Mouse (Mus musculus) kidney, adult 2 months (tissue): Measurements from ENCODE around the gene Klhdc7a. TPM values are rescaled to one million over a fixed set of nuclear protein-coding genes. Genes with fewer than 3 reads are reported as not detected.

Experiments
- DNase-seq: peaks from one replicate; pipeline ENCODE4 v3.0.0; 2021
- H3K27ac ChIP-seq: fragments of 200-500 bp; 2 replicates; pipeline ENCODE4 v1.5.1; 2012; ENCODE audit warnings: low read depth, low read length, control low read depth, inconsistent platforms; ENCODE audit not compliant: insufficient read depth
- H3K27me3 ChIP-seq: fragments of 200-500 bp; replicated peaks from 2 replicates; pipeline ENCODE4 v1.6.1; 2012; ENCODE audit warnings: mild to moderate bottlenecking, moderate library complexity, low read length, inconsistent platforms; ENCODE audit not compliant: control insufficient read depth, insufficient read depth
- H3K36me3 ChIP-seq: fragments of 200-500 bp; 2 replicates; pipeline ENCODE4 v1.6.1; 2012; ENCODE audit warnings: mild to moderate bottlenecking, moderate library complexity, low read length, inconsistent platforms; ENCODE audit not compliant: control insufficient read depth, insufficient read depth
- H3K4me1 ChIP-seq: fragments of 200-500 bp; 2 replicates; pipeline ENCODE4 v1.6.1; 2011; ENCODE audit warnings: low read length; ENCODE audit not compliant: control insufficient read depth, insufficient read depth
- H3K4me3 ChIP-seq: fragments of 200-500 bp; 2 replicates; pipeline ENCODE4 v1.5.1; 2011; ENCODE audit warnings: mild to moderate bottlenecking, low read depth, low read length, control low read depth; ENCODE audit not compliant: insufficient read depth
- CTCF ChIP-seq: fragments of 200-500 bp; conservative IDR thresholded peaks from 2 replicates; pipeline ENCODE4 v1.5.1; 2011; ENCODE audit warnings: low read depth, mild to moderate bottlenecking, control low read depth, low read length, moderate library complexity, mixed read lengths; ENCODE audit not compliant: insufficient read depth, insufficient read length
- POLR2A ChIP-seq: fragments of 200-500 bp; IDR thresholded peaks from one replicate; pipeline ENCODE4 v1.6.1; 2011; ENCODE audit warnings: low read depth, low read length, control low read depth
- WGBS: fragments of 180-500 bp; shearing (Covaris S2); methylation state at CpG from one replicate; pipeline ENCODE4 v1.1.7; 2018; 5-methylcytosine and 5-hydroxymethylcytosine counted together
- polyA plus RNA-seq: library from polyadenylated mRNA; depleted of rRNA; stranded (reverse); fragments of >200 nt; gene quantifications from 2 replicates; pipeline ENCODE4 v1.2.3, GENCODE M21; 2012; rRNA removed

Klhdc7a gene
- 39.9 and 46.7 TPM in 2 replicates for polyA plus RNA-seq

- peak within 1 kb of the TSS; percentile 61 for H3K4me3 ChIP-seq
- H3K27ac ChIP-seq, result peak within 1 kb of the TSS; percentile 99
- 11% methylated on average over 4 of the region's 4 CpGs for WGBS
- TF ChIP-seq CTCF (no peak), POLR2A (no peak)
- DNase-seq, result peak; percentile 98
- H3K27me3 ChIP-seq, result no peaks in the 10 kb centered on the region
- H3K36me3 ChIP-seq, result no peaks in the 10 kb centered on the region; the same call in 1 of the 2 replicates
- H3K4me1 ChIP-seq, result peaks cover 17% of the 10 kb centered on the region
These were observed at the start of gene Klhdc7a for GRCm38 (mm10) chr4:139967922-139968321. Klhdc7a (minus strand) TSS chr4:139968026.

DNA sequence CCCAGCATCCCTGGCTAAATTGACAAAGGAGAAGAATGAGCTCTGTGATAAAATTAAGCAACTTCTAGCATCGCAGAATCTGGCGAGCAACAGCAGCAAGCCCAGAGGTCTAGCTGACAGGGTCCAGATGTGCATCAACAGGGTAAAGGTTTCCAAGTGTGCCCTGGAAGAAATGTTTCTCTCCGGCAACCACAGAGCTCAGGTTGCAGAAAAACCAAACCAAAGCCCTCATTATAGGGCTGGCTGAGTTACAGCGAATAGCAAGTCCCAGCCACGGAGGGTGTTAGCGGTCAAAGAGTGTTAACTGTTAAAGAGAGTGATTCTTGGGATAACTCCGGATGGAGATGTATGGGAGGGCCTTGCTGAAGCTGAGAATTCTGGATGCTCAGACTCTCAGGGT, 48.1 kb upstream of the Klhdc7a start:
- DNase-seq, result no peak
- Histone ChIP-seq H3K27ac (no peak overlapping the region), H3K4me1 (no peaks in the 10 kb centered on the region), H3K4me3 (no peak overlapping the region), H3K36me3 (no peaks in the 10 kb centered on the region), H3K27me3 (no peaks in the 10 kb centered on the region)
- WGBS, result 34% methylated on average over 7 of the region's 7 CpGs
- TF ChIP-seq CTCF (no peak), POLR2A (no peak)

GRCm38 (mm10) chr4:140010728-140011470, 43.1 kb upstream of the Klhdc7a start:
- no peaks in the 10 kb centered on the region for H3K36me3 ChIP-seq
- H3K4me1 ChIP-seq, result no peaks in the 10 kb centered on the region
- no peaks in the 10 kb centered on the region for H3K27me3 ChIP-seq
- no peak for TF ChIP-seq POLR2A
- no peak for TF ChIP-seq CTCF
- WGBS, result 58% methylated on average over 11 of the region's 11 CpGs
- no peak overlapping the region for H3K4me3 ChIP-seq
- no peak for DNase-seq
- H3K27ac ChIP-seq, result no peak overlapping the region

- TF ChIP-seq POLR2A, result no peak
- TF ChIP-seq CTCF, result no peak
- Histone ChIP-seq H3K27me3 (no peaks in the 10 kb centered on the region), H3K27ac (no peak overlapping the region), H3K4me1 (no peaks in the 10 kb centered on the region), H3K36me3 (no peaks in the 10 kb centered on the region), H3K4me3 (no peak overlapping the region)
- no peak for DNase-seq
- 8% methylated on average over 5 of the region's 5 CpGs for WGBS
These were observed 37.1 kb upstream of the Klhdc7a start for GRCm38 (mm10) chr4:140004932-140005331.

DNA sequence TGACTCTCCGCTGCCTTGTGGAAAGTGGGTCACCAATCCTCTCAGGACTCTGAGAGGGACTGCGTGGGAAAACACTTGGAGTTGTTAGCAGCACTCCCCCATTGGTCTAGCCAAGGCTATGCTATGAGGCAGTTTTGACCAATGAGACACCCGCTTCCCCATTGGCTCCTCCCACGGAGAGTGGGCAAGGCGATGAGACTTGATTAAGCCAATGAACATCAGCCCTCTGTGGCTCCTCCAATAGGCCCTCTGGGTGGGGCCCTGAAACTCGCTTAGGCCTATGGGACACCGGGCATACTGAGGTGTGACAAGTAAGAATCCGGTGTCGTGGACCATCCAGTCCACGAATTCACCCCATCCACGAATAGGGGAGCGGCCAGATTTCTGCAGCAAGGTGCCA, 36.3 kb upstream of the Klhdc7a start:
- Histone ChIP-seq H3K36me3 (no peaks in the 10 kb centered on the region), H3K4me3 (no peak overlapping the region), H3K4me1 (no peaks in the 10 kb centered on the region), H3K27ac (no peak overlapping the region), H3K27me3 (no peaks in the 10 kb centered on the region)
- peak; percentile 21 for DNase-seq
- no peak for TF ChIP-seq CTCF
- no peak for TF ChIP-seq POLR2A
- WGBS, result 29% methylated on average over 12 of the region's 12 CpGs

GRCm38 (mm10) chr4:140002069-140002468, 34.2 kb upstream of the Klhdc7a start:
- no peak for TF ChIP-seq CTCF
- TF ChIP-seq POLR2A, result no peak
- Histone ChIP-seq H3K27me3 (no peaks in the 10 kb centered on the region), H3K36me3 (no peaks in the 10 kb centered on the region), H3K4me1 (no peaks in the 10 kb centered on the region), H3K4me3 (no peak overlapping the region), H3K27ac (no peak overlapping the region)
- 22% methylated on average over 12 of the region's 12 CpGs for WGBS
- no peak for DNase-seq

- 65% methylated on average over 5 of the region's 5 CpGs for WGBS
- TF ChIP-seq POLR2A, result no peak
- no peak for TF ChIP-seq CTCF
- H3K27me3 ChIP-seq, result no peaks in the 10 kb centered on the region
These were observed 33.1 kb upstream of the Klhdc7a start for GRCm38 (mm10) chr4:140000911-140001310.

More at GRCm38 (mm10) chr4:140000911-140001310, 33.1 kb upstream of the Klhdc7a start:
- H3K36me3 ChIP-seq, result no peaks in the 10 kb centered on the region
- no peak overlapping the region for H3K4me3 ChIP-seq
- peak; percentile 21 for DNase-seq
- H3K4me1 ChIP-seq, result no peaks in the 10 kb centered on the region
- H3K27ac ChIP-seq, result no peak overlapping the region
